Mouse (Mus musculus) embryo, embryonic 11.5 days (tissue): ENCODE measurements around the gene Ints14.
"Not testable (repeated sequence)": the region's sequence is repeated elsewhere in the genome, so short reads cannot be mapped to it uniquely, and the experiment has no call there.

Experiments
- DNase-seq: peaks from one replicate; pipeline ENCODE4 v3.0.0-alpha.2; 2012; ENCODE audit warnings: low read depth, low spot score

Gene Ints14

DNA sequence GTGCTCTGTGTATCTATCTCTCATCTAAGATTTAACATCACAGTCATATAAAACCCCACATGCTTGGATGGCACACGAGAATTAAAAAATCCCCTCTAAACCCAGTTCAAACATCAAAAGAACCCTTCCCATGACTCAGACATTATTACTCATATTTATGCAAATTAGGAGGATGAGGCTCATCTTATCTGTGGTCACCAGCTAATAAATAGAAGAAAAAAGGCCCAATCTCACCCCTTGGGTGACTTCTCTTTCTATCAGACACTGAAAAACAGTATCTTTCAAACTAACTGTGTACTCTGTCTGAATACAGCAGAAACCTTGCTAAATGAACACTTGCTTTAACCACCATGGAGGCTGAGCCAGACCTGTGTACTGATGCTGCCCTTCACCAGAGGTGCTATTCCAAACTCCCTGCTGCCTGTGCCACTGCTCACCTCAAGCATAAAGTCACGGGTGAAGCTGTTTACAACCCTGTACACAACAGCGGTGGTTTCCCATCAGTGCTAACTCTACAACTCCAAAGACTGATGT is 58.0 kb downstream of the Ints14 start:
- no peak for DNase-seq

GRCm38 (mm10) chr9:65019146-65019545 is 58.4 kb downstream of the Ints14 start:
- DNase-seq: no peak

DNA sequence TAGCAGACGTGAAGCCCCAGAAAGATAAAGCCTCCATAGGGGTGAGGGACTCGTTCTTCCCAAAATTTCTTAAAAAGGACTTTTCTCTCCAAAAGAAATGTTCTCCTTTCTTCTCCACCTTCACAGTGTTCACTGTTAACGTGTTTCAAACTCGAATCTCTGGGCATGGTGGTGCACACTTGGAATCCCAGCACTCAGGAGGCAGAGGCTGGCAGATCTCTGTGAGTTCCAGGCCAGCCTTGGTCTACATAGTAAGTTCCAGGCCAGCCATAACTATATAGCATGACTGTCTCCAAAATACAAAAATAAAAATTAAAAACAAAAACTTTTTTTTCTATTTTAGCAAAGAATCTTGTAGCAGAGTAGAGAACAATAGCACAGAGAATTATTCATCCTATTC is 59.4 kb downstream of the Ints14 start:
- DNase-seq: no peak

GRCm38 (mm10) chr9:65020991-65021886 is 60.5 kb downstream of the Ints14 start, which contains the start of gene Hacd3:
Gene Hacd3 (minus strand): TSS chr9:65021693.
- DNase-seq: peak; percentile 79

GRCm38 (mm10) chr9:65021887-65022579 is 61.3 kb downstream of the Ints14 start:
- DNase-seq: no peak

GRCm38 (mm10) chr9:65022580-65023135 is 62.0 kb downstream of the Ints14 start:
- DNase-seq: no peak

GRCm38 (mm10) chr9:65023447-65023846 is 62.7 kb downstream of the Ints14 start:
- no peak for DNase-seq

GRCm38 (mm10) chr9:65027241-65027640 is 66.5 kb downstream of the Ints14 start:
- DNase-seq: no peak

GRCm38 (mm10) chr9:65028313-65028712 is 67.6 kb downstream of the Ints14 start:
- no peak for DNase-seq

DNA sequence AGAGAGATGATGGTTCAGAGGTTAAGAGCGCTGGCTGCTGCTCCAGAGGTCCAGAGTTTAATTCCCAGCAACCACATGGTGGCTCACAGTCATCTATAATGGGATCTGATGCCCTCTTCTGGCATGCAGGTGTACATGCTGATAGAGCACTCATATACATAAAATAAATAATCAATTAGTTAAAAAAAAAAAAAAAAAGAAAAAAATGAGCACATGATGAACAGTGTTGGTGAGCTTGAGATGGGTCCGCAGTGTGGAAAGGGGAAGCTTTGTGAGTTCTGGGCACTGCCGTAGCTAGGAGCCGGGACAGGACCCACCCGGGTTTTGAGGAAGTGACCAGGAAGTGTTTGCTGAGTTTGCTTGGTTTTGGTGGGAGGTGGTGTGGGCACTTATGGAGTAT is 70.7 kb downstream of the Ints14 start:
- not testable (repeated sequence) for DNase-seq

GRCm38 (mm10) chr9:65031894-65032268 is 71.2 kb downstream of the Ints14 start:
- no peak for DNase-seq

DNA sequence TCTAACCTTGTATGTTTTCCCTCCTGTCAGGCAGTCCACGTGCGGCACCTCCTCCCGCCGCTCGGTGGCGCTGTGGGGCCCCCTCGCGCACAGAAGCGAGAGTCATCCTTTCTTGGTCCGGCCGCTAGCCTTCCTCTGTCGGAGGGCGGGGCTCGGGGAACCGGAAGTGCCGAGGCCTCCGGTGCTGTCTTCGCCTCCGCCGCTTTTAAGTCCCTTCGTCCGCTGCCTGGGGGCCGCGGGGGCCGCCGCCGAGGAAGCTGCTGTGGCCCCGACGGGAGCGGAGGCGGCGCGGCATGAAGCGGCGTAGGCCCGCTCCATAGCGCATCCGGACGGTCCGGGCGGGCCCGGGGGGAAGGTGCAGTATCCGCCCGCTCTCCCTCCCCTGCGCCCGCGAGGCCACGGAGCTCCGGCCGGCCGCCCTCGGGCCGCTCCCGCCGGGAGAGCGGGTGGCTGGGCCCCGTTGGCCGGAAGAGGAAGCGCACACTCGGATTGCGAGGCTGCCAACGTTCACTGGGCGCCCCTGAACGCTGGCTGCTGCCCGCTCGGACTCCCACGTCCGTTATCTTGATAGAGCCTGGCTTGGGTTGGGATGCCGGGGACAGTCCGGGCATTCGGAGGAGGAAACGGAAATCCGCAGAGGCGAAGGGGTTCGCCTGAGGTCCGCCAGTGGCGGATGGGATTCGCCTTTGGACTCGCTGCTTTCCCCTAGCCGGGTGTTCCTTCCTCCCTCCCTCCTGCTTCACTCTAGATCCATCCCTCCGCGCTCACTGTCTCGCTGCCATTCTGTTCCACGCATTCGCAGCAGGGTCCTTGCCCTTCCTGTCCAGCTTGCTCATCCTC is 71.8 kb downstream of the Ints14 start, which contains the start of gene Dpp8:
TSS of gene Dpp8 (plus strand) at position 146 of the 840 bp plus-strand sequence.
- peak; percentile 86 for DNase-seq

DNA sequence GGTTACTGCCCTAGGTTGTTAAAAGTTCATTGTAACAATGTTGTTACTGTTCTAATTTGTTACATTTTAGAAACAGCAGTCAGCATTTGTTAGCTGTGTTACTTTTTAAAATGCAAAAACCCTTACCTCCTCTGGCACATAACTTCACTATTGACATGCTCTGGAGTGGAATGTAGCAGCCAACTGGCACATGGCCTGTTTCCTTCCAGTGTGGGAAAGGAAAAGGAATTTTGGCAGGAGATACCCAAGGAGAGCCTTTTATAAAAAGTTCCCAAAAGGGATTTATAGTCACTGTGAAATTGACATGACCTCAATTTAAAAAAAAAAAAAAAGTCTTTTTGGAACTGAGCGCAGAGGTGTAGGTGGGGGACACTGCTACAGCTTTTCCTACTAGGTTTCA is 75.8 kb downstream of the Ints14 start:
- no peak for DNase-seq
